Mouse (Mus musculus) midbrain, embryonic 14.5 days (tissue): ENCODE data around the gene Tbca. TPM values are rescaled to one million over a fixed set of nuclear protein-coding genes. Genes with fewer than 3 reads are reported as not detected.

Experiments
- ATAC-seq: fragments of 200-750 bp; cut with Nextera tagmentation; 2 replicates; pipeline ENCODE4 v1.8.0; 2017; ENCODE audit warnings: moderate number of reproducible peaks, moderate library complexity; ENCODE audit not compliant: low FRiP score, low TSS enrichment
- DNase-seq: peaks from one replicate; pipeline ENCODE4 v3.0.0-alpha.2; 2015
- H3K27ac ChIP-seq: fragments of 300-500 bp; sonication (generic); replicated peaks from 2 replicates; pipeline ENCODE4 v1.5.1; 2014; ENCODE audit warnings: mild to moderate bottlenecking, low read depth, low read length, moderate library complexity
- H3K27me3 ChIP-seq: fragments of 300-500 bp; sonication (generic); 2 replicates; pipeline ENCODE4 v1.6.1; 2014; ENCODE audit warnings: low read length, control low read depth, mixed read lengths; ENCODE audit not compliant: control insufficient read depth, insufficient read depth
- H3K36me3 ChIP-seq: fragments of 300-500 bp; sonication (generic); 2 replicates; pipeline ENCODE4 v1.6.1; 2014; ENCODE audit warnings: low read length, control low read depth; ENCODE audit not compliant: control insufficient read depth, insufficient read depth
- H3K4me1 ChIP-seq: fragments of 300-500 bp; sonication (generic); 2 replicates; pipeline ENCODE4 v1.6.1; 2014; ENCODE audit warnings: mild to moderate bottlenecking, antibody characterized with exemption, low read length, control low read depth; ENCODE audit not compliant: control insufficient read depth, insufficient read depth
- H3K4me2 ChIP-seq: fragments of 300-500 bp; sonication (generic); 2 replicates; pipeline ENCODE4 v1.6.1; 2014; ENCODE audit warnings: mild to moderate bottlenecking, low read length, moderate library complexity
- H3K4me3 ChIP-seq: fragments of 300-500 bp; sonication (generic); replicated peaks from 2 replicates; pipeline ENCODE4 v1.5.1; 2014; ENCODE audit warnings: low read depth, low read length
- H3K9ac ChIP-seq: fragments of 300-500 bp; sonication (generic); replicated peaks from 2 replicates; pipeline ENCODE4 v1.6.1; 2014; ENCODE audit warnings: mild to moderate bottlenecking, low read length, moderate library complexity
- H3K9me3 ChIP-seq: fragments of 300-500 bp; sonication (generic); 2 replicates; pipeline ENCODE4 v1.6.1; 2016; ENCODE audit warnings: low read length, control low read depth, mixed read lengths; ENCODE audit not compliant: control insufficient read depth
- WGBS: fragments of 180-500 bp; shearing (Covaris S2); extraction: QIAGEN DNeasy Blood & Tissue Kit; methylation state at CpG from one replicate; pipeline ENCODE4 v1.1.7; 2014; 5-methylcytosine and 5-hydroxymethylcytosine counted together
- polyA plus RNA-seq: library from polyadenylated mRNA; unstranded; fragments of >200 nt; fragmentation: Nextera tagmentation; extraction: Ambion mirVana; gene quantifications from 2 replicates; pipeline ENCODE4 v1.2.1, GENCODE M21; 2014

The Tbca gene
- polyA plus RNA-seq, 1 experiment from 2014 or later: 240 TPM

DNA sequence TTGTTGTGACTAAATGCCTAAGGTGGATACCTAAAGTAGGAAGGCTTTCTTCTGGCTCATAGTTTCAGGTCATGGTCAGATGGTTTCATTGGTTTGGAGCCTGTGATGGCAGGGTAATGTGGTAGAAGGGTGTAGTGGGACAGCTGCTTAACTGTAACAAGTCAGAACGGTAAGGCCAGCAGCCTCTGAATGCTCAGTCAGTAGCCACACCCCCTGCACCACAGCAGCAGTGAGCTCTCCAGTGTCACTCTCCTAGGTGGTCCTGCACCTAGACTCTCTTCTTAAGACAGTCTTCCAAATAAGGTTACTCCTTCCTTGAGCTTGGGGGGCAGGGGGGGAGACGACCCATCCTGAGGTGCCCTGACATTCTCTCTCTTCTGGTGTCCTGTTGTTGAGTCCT lies 39.1 kb downstream of the Tbca start:
- DNase-seq: no peak
- Histone ChIP-seq H3K36me3 (peaks cover 7% of the 10 kb centered on the region), H3K4me2 (no peak overlapping the region), H3K4me3 (no peak overlapping the region), H3K27ac (no peak overlapping the region), H3K4me1 (no peaks in the 10 kb centered on the region), H3K9ac (no peak overlapping the region), H3K9me3 (no peaks in the 10 kb centered on the region), H3K27me3 (no peaks in the 10 kb centered on the region)
- WGBS: 49% methylated on average over 2 of the region's 2 CpGs
- no peak for ATAC-seq

DNA sequence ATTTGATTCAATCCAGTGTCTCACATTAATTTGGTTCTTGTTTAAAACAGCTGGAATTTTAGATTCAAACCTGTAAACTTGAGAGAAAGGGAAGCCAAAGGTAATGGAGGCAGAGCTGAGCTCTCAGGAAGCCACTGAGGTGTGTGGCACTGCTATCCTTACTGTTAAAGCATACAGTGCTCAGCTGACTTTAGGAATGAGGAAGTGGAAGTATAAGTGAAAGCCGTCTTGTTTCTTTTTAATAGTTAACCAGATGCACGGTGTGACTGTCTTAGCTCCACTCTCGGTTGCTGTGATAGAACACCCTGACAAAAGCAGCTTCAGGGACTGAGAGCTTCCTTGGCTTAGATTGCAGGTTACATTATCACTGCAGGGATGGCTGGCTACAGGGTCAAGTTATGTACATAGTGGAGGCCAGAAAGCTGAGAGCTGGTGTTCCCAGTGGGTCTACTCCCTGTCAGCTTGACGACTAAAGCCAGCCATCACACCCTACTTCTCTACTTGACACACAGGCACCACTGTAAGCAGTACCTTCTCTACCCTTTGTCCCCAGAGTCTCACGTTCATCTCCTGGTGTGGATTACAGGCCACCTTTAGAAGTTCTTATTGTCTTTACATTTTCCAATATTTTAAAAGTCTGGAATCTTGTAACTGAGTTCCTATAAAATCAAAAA lies 49.5 kb downstream of the Tbca start:
- 78% methylated on average over 5 of the region's 5 CpGs for WGBS
- Histone ChIP-seq H3K4me2 (no peak overlapping the region), H3K4me3 (no peak overlapping the region), H3K9me3 (no peaks in the 10 kb centered on the region), H3K9ac (no peak overlapping the region), H3K27ac (0 out of 2 replicates have a peak overlapping the region, but pooled peaks have one; percentile 13), H3K36me3 (peaks cover 22% of the 10 kb centered on the region), H3K27me3 (no peaks in the 10 kb centered on the region), H3K4me1 (0 out of 2 replicates have a peak, but pooled peaks cover 2% of the 10 kb centered on the region)
- ATAC-seq (no peak), DNase-seq (no peak)

DNA sequence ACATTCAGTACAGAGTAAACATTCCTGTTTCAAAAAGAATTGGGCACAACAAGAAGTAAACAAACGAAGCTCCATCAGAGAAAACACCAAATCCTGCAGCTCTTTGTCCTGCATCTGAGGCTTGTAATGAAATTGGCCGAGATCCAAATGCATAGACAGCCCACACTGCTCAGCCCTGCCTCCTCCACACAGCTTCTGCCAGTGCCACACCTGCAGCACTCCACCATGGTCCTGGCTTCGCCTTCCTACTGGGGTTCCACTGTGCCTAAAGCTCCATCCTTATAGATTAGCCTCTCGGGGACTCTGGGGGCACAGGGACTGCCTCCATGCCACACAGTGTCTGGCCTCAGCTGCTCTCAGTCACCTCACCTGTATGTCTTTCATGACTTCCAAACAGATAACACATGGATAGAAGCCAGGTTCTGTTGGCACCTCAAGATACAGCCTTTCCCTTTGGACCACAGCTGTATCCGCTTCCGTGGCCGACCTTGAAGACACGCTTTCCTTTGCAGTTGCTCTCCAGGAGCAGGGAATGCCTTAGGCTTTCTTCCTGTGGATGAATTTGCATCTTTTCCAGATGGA lies 50.1 kb downstream of the Tbca start:
- no peak overlapping the region for H3K9ac ChIP-seq
- no peak overlapping the region for H3K27ac ChIP-seq
- ATAC-seq (no peak), DNase-seq (peak; percentile 65)
- H3K27me3 ChIP-seq: no peaks in the 10 kb centered on the region
- 87% methylated on average over 8 of the region's 8 CpGs for WGBS
- H3K9me3 ChIP-seq: no peaks in the 10 kb centered on the region
- H3K4me3 ChIP-seq: no peak overlapping the region
- 0 out of 2 replicates have a peak, but pooled peaks cover 2% of the 10 kb centered on the region for H3K4me1 ChIP-seq
- H3K4me2 ChIP-seq: no peak overlapping the region
- H3K36me3 ChIP-seq: peaks cover 16% of the 10 kb centered on the region

DNA sequence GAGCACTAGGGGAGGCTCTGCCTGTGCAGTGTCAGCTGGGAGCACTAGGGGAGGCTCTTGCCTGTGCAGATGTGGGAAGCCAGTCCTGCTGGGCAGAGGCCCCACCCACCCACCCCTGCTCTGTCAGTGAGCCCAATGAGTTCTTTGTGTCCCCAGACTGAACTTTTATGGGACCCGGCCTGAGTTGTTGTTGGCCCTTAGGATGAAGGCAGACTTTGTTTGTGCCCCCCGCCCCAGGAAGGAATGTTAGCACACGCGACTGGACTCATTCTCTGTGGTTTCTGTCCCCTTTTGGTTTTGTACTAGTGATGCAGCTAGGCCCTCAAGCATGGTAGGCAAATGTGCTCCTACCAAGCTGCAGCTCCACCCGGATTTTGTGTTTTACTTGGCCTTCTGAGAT lies 54.5 kb downstream of the Tbca start:
- no peak for ATAC-seq
- H3K36me3 ChIP-seq: peaks cover 5% of the 10 kb centered on the region
- no peak overlapping the region for H3K4me3 ChIP-seq
- H3K9me3 ChIP-seq: no peaks in the 10 kb centered on the region
- DNase-seq: no peak
- H3K4me1 ChIP-seq: 0 out of 2 replicates have a peak, but pooled peaks cover 2% of the 10 kb centered on the region
- no peak overlapping the region for H3K4me2 ChIP-seq
- no peak overlapping the region for H3K27ac ChIP-seq
- 81% methylated on average over 5 of the region's 5 CpGs for WGBS
- no peak overlapping the region for H3K9ac ChIP-seq
- no peaks in the 10 kb centered on the region for H3K27me3 ChIP-seq

DNA sequence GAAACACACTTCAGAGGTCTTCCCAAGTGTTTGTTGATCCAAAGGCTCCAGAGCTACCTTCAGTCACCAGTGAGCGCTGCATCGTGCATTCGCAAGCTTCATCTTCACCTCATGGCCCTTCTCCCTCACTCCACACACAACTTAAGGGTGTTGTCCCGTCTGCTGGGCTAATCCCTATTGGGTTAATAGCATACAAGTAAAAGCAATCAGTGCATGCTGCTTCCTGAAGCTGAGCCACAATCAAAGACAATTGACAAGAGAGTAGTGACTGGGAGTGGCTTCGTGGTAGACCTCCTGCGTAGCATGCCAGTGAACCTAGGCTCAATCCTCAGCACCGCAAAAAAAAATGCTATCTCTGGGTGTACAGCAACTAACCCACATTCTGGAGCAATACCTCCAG lies 59.2 kb downstream of the Tbca start:
- 81% methylated on average over 7 of the region's 7 CpGs for WGBS

DNA sequence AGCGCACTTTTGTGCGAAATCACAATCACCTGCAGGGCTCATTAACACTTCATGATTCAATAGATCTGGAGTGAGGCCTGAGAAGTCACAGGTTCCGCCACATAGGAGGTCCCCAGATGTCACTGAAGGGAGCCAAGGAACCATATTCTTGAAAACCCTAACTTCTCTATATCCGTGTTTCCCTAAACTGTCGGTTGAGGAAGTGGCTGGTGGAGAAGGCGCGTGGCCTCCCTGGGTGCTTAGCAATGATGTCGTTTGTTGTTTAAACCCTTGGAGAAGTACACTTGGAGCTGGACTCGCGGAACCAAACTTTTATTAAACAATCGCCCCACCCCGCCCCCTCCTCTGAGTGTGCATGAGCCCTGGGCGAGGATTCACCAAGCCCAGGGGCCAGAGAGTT lies 60.6 kb downstream of the Tbca start:
- DNase-seq (no peak), ATAC-seq (no peak)
- Histone ChIP-seq H3K27ac (no peak overlapping the region), H3K9me3 (no peaks in the 10 kb centered on the region), H3K27me3 (peaks cover 3% of the 10 kb centered on the region; the same call in 1 of the 2 replicates), H3K9ac (no peak overlapping the region), H3K36me3 (no peaks in the 10 kb centered on the region), H3K4me2 (no peak overlapping the region), H3K4me1 (no peaks in the 10 kb centered on the region), H3K4me3 (no peak overlapping the region)
- 79% methylated on average over 13 of the region's 13 CpGs for WGBS

More for the DNA sequence above, 59.2 kb downstream of the Tbca start:
- Histone ChIP-seq H3K4me2 (no peak overlapping the region), H3K4me3 (no peak overlapping the region), H3K27ac (no peak overlapping the region), H3K9me3 (no peaks in the 10 kb centered on the region), H3K36me3 (no peaks in the 10 kb centered on the region), H3K4me1 (no peaks in the 10 kb centered on the region), H3K27me3 (no peaks in the 10 kb centered on the region), H3K9ac (no peak overlapping the region)
- no peak for ATAC-seq
- no peak for DNase-seq

DNA sequence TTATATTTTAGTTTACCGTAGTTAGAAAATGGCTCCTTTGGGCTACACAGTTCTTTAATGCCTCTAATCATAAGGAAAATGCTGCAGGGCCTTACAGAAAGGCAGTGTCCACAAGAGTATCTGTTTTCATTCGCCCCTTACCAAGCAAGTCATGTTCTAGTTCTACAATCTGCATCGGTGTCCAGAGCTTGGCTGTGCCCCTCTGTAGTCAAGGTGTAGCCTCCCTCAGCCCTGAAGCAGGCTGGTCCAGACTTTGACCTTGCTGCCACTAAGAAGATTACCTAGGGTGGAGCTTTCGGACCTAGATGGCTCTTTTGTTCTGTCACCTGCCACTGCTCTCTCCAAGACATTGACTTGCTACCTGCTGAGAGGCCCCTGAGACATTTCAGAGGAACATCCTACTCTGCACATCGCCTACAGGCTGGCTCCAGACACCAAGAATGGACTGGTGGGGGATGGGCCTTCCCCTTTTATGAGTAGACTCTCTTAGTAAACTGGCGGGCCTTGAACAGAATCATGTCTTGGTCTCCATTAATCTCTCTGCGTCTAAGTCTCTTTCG lies 69.4 kb downstream of the Tbca start:
- no peaks in the 10 kb centered on the region for H3K9me3 ChIP-seq

DNA sequence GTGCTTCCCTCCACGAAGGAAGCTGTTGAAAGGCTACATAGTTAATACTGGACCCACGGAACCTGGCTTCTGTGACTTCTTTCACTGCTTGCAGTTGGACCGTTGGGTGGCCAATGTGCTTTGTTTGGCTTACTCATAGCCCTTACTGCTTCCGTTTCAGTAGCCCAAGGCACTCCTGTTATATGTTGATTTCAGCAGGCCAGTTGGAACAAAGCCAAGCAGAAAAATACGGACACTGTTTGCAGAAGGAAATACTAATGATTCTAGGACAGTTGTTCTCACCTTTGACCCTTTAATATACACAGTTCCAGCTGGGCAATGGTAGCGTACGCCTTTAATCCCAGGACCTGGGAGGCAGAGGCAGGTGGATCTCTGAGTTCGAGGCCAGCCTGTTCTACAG lies 70.5 kb downstream of the Tbca start:
- peaks cover 72% of the 10 kb centered on the region for H3K27me3 ChIP-seq
- no peak overlapping the region for H3K4me3 ChIP-seq
- H3K9me3 ChIP-seq: no peaks in the 10 kb centered on the region
- H3K4me2 ChIP-seq: no peak overlapping the region
- DNase-seq (no peak), ATAC-seq (no peak)
- H3K27ac ChIP-seq: no peak overlapping the region
- 87% methylated on average over 8 of the region's 8 CpGs for WGBS
- H3K36me3 ChIP-seq: no peaks in the 10 kb centered on the region
- H3K9ac ChIP-seq: no peak overlapping the region
- H3K4me1 ChIP-seq: no peaks in the 10 kb centered on the region

More for the DNA sequence above, 69.4 kb downstream of the Tbca start:
- no peak overlapping the region for H3K9ac ChIP-seq
- ATAC-seq (no peak), DNase-seq (no peak)
- H3K36me3 ChIP-seq: no peaks in the 10 kb centered on the region
- no peak overlapping the region for H3K4me2 ChIP-seq
- WGBS: 60% methylated on average over 8 of the region's 8 CpGs
- H3K4me3 ChIP-seq: no peak overlapping the region
- H3K27me3 ChIP-seq: peaks cover 63% of the 10 kb centered on the region
- H3K27ac ChIP-seq: no peak overlapping the region
- no peaks in the 10 kb centered on the region for H3K4me1 ChIP-seq
